Mouse (Mus musculus) c-Kit-positive CD71-negative TER-119-negative erythroid progenitor cells, embryonic 14.5 days (primary cell): ENCODE data around the gene Ptprm.

ENCODE experiments used
- DNase-seq: peaks from one replicate; pipeline ENCODE4 v3.0.0-alpha.2; 2013; ENCODE audit warnings: low read depth

Ptprm gene

GRCm38 (mm10) chr17:66768689-66769275 is 585.5 kb downstream of the Ptprm start:
- DNase-seq, result no peak

- no peak for DNase-seq
Measured at GRCm38 (mm10) chr17:66766166-66766565, 588.1 kb downstream of the Ptprm start.

GRCm38 (mm10) chr17:66764435-66764834 is 589.8 kb downstream of the Ptprm start:
- DNase-seq, result no peak

- DNase-seq, result no peak
Measured at GRCm38 (mm10) chr17:66762716-66763115, 591.5 kb downstream of the Ptprm start.

GRCm38 (mm10) chr17:66761326-66762296 is 592.6 kb downstream of the Ptprm start:
- DNase-seq, result no peak

GRCm38 (mm10) chr17:66757025-66757511 is 597.2 kb downstream of the Ptprm start:
- DNase-seq, result no peak

DNA sequence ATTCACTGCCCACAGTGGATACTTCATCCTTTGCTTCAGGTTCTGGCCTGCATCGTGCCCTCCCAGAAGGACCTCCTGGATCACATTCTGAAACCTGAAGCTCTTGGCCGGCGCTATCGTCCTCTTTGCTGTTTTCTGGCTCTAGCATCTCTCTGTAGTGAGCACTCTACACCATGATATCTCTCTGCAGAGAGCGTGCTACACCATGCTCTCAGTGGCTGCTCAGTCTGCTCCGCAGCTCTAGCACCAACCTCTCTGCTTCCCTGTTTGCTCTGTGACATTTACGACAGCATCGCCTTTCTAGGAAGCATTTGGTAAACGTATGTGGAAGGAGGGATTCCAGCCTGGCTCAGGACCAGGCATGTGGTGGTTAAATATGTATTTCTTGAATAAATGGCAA is 597.8 kb downstream of the Ptprm start:
- DNase-seq, result no peak

- DNase-seq, result peak; percentile 19
Measured at GRCm38 (mm10) chr17:66755191-66755654, 599.0 kb downstream of the Ptprm start.

DNA sequence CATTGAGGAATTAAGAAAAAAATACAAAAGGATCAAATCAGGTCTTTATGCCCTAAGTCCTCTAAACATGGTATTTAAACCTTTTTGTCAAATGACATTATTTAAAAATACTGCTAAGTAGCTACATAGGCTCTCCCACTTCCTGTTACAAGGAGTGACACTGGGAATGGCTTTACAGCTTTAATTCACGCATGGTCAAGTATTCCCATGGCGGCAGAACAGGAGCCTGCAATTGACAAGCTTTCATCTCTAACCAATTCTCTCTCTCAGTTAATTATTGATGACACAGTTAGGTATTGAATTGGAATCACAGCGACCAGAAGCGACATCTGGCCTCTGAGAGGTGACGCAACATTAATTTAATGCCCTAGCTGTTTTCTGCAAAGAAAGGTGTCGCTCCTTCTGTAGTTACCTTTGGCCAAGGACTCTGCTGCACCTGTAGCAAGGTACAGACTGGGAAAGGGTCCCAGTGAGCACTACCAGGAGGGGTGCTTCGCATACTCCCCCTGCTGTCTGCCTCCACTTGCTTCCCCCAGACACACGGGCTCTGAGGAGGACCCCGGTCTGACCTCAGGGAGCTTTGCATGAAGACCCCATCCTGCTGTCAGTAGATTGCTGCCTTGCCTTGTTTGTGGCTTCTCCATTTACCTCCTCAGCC is 599.9 kb downstream of the Ptprm start:
- DNase-seq, result no peak

DNA sequence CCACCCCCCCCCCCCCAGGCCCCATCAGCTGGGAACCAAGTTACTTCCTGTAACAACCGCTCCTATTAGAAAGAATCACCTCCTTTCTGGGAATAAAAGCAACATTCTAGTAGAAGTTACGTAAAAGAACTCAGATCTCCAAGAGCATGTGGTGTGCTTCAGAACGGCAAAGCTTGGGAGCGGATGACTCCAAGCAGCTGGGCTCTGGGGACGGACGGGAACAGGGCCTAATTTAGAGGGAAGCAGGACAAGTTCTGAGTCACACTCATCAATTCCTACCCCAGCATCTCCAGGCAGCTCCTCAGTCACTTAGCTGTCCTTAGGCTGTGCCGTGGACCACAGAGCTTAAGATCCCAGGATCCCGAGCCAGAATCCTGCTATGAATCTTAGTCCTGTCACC is 602.5 kb downstream of the Ptprm start:
- no peak for DNase-seq

DNA sequence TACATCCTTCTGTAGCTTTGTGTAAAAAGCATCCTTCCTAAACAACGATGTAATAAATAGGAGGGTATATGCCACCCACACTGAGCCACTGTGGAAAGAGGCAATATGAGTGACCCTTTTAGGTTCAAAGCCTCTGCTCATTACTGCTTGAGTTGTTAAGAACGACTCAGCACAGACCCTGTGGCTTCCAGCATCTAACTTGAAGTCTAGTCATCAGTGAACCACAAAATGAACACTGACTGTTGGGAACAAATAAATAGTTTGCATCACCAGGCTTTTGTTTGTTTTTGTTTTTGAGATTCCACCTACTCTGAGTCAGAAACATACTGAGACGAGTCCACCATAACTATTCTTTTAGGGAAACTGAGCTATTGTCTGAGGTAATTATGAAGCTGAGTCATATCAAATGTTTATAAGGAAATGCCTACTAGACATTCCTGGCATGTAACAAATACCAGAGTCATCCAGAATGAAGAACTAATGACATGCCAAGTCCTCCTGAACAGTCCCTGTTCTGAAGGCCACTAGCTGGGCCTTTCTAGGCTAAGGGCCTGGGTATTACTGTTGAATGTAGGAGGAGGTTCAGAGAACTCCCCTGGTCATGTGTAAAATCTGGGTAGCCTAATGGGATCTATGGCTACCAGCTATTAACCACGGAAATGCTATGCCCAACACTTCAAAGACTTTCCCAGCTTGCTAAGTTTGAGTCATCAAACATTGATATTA is 603.6 kb downstream of the Ptprm start:
- DNase-seq, result no peak

- DNase-seq, result no peak
Measured at GRCm38 (mm10) chr17:66749976-66750375, 604.3 kb downstream of the Ptprm start.

- no peak for DNase-seq
Measured at GRCm38 (mm10) chr17:66746506-66746905, 607.8 kb downstream of the Ptprm start.

DNA sequence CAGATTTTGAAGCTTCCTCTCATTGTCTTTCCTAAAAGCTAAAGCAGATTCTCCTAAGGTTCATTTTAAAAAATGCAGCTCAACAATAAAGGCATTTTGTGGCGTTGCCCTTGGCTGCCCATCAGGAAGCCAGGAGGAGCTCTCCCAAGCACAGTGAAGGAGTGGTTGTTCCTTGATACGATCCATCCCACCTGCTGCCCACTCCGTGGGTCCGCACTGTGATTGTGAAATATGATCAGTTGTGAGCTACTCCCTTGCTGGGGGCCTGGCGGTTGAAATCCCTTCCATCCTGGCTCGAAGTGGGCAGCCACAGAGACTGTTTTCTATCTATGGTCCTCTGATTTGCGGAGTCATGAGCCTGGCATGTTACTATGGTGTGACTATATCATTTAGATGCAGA is 610.9 kb downstream of the Ptprm start:
- DNase-seq, result no peak

- DNase-seq, result no peak
Measured at GRCm38 (mm10) chr17:66738779-66739345, 615.4 kb downstream of the Ptprm start.

DNA sequence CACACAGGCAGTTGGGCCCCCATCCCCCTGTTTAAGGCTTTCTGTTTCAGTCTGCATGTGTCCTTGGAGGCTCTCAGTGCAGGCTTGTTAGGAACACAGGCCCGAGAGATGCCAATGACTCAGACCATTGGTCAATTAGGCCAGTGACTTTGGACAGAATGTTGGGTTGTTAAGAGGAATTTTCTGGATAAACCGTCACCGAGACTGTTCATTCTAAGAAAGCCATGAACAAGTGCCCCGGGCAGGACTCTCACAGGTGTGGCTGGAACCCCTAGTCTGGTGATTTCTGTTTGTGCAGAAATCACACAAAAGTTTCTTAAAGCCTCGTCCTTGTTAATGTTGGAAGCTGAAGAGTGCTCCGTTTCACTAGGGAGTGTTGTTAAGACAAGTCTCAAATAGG is 615.9 kb downstream of the Ptprm start:
- no peak for DNase-seq

DNA sequence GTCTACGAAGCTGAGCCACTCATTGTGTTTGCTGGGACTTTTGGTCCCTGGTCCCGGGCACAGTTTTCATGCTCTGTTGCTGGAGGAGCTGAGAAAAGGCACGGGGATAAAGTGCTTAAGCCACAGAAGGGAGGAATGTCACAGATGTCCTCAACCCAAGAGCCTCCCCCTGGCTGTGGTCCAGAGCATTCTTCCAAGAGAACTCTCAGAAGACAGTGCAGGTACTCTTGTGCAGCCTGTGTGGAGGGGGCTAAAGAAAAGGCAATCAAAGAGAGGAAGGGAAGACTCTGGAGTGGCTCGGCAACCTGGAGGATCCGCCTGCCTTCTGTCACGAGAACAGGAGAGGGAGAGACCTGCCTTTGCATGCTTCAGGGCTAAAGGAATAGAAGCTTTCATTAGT is 617.8 kb downstream of the Ptprm start:
- no peak for DNase-seq

- DNase-seq, result no peak
Measured at GRCm38 (mm10) chr17:66733541-66733940, 620.7 kb downstream of the Ptprm start.

DNA sequence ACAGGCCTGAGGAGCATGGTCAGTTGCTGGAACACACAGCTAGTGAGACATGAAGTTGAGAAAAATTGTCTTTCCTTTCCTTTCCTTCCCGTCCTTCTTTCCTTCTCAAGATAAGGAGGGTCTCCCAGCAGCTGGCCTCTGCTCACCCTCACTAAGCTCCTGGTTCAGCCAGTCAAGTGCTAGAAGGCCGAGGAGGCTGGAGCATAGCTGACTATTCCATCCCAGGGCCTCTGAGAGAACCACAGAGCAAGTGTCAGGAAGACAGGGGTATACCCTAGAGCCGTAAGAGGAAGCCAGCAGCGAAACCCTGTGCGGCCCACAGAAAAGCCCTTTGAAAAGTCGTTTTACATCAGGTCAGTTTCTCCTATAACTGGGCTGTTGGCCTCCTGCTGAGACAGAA is 624.3 kb downstream of the Ptprm start:
- no peak for DNase-seq

GRCm38 (mm10) chr17:66720992-66721351 is 633.3 kb downstream of the Ptprm start:
- no peak for DNase-seq

GRCm38 (mm10) chr17:66720200-66720991 is 633.9 kb downstream of the Ptprm start:
- no peak for DNase-seq
